Mouse (Mus musculus): ENCODE measurements around the gene Qrich1. TPM values are rescaled to one million over a fixed set of nuclear protein-coding genes. Genes with fewer than 3 reads are reported as not detected.
A peak's percentile ranks its signal among the peaks of the same experiment; 100 is the strongest.

Gene Qrich1
- total and polyA plus RNA-seq, 2 experiments from 2014 or later = 123 to 265 TPM

GRCm38 (mm10) chr9:108486973-108487530, 29.6 kb upstream of the Qrich1 start:
- Histone ChIP-seq H3K36me3 (ENCODE audit: insufficient read depth) (0 out of 2 replicates have a peak, but pooled peaks cover under 1% of the 10 kb centered on the region), H3K9me3 (ENCODE audit: low read length) (no peaks in the 10 kb centered on the region), H3K4me3 (ENCODE audit: low read depth, low read length) (no peak overlapping the region), H3K27ac (ENCODE audit: low read depth, low read length) (no peak overlapping the region), H3K9ac (no peak overlapping the region), H3K27me3 (ENCODE audit: insufficient read depth, low read length) (no peaks in the 10 kb centered on the region), H3K4me1 (ENCODE audit: insufficient read depth) (0 out of 2 replicates have a peak, but pooled peaks cover 5% of the 10 kb centered on the region), H3K4me2 (ENCODE audit: low read depth) (no peak overlapping the region)
- no peak for DNase-seq
- 95% methylated on average over 8 of the region's 8 CpGs for WGBS
- ATAC-seq = no peak
- no peak for TF ChIP-seq CTCF (IDR thresholded peaks at IDR 0.05; ENCODE audit: low read depth)

- DNase-seq = no peak
- no peak for ATAC-seq
- no peak overlapping the region for H3K27ac ChIP-seq (ENCODE audit: low read depth, low read length)
- H3K27me3 ChIP-seq (ENCODE audit: insufficient read depth, low read length) = no peaks in the 10 kb centered on the region
- 96% methylated on average over 17 of the region's 17 CpGs for WGBS
- no peaks in the 10 kb centered on the region for H3K9me3 ChIP-seq (ENCODE audit: low read length)
- no peak overlapping the region for H3K4me2 ChIP-seq (ENCODE audit: low read depth)
- peaks cover 12% of the 10 kb centered on the region for H3K36me3 ChIP-seq (ENCODE audit: insufficient read depth)
- H3K4me1 ChIP-seq (ENCODE audit: insufficient read depth) = 0 out of 2 replicates have a peak, but pooled peaks cover 5% of the 10 kb centered on the region
- TF ChIP-seq CTCF (IDR thresholded peaks at IDR 0.05; ENCODE audit: low read depth) = no peak
- H3K4me3 ChIP-seq (ENCODE audit: low read depth, low read length) = no peak overlapping the region
- H3K9ac ChIP-seq = no peak overlapping the region
Observed at GRCm38 (mm10) chr9:108488403-108488802, 28.2 kb upstream of the Qrich1 start.

- Histone ChIP-seq H3K4me1 (ENCODE audit: insufficient read depth) (0 out of 2 replicates have a peak, but pooled peaks cover 5% of the 10 kb centered on the region), H3K4me3 (ENCODE audit: low read depth, low read length) (no peak overlapping the region), H3K27ac (ENCODE audit: low read depth, low read length) (no peak overlapping the region), H3K36me3 (ENCODE audit: insufficient read depth) (peaks cover 20% of the 10 kb centered on the region), H3K4me2 (ENCODE audit: low read depth) (no peak overlapping the region), H3K9ac (no peak overlapping the region), H3K27me3 (ENCODE audit: insufficient read depth, low read length) (no peaks in the 10 kb centered on the region), H3K9me3 (ENCODE audit: low read length) (no peaks in the 10 kb centered on the region)
- no peak for TF ChIP-seq CTCF (IDR thresholded peaks at IDR 0.05; ENCODE audit: low read depth)
- ATAC-seq = no peak
- 97% methylated on average over 20 of the region's 20 CpGs for WGBS
- DNase-seq = no peak
Observed at GRCm38 (mm10) chr9:108489215-108489614, 27.4 kb upstream of the Qrich1 start.

- Histone ChIP-seq H3K27ac (ENCODE audit: low read depth, low read length) (peak overlapping the region; percentile 93), H3K4me2 (ENCODE audit: low read depth) (peak overlapping the region; percentile 79), H3K36me3 (ENCODE audit: insufficient read depth) (peaks cover 27% of the 10 kb centered on the region), H3K4me3 (ENCODE audit: low read depth, low read length) (peak overlapping the region; percentile 98), H3K4me1 (ENCODE audit: insufficient read depth) (0 out of 2 replicates have a peak, but pooled peaks cover 5% of the 10 kb centered on the region), H3K9me3 (ENCODE audit: low read length) (no peaks in the 10 kb centered on the region), H3K9ac (peak overlapping the region; percentile 92), H3K27me3 (ENCODE audit: insufficient read depth, low read length) (no peaks in the 10 kb centered on the region)
- ATAC-seq (0 out of 2 replicates have a peak, but pooled peaks have one; percentile 0), DNase-seq (no peak)
- WGBS = 60% methylated on average over 26 of the region's 26 CpGs
- no peak for TF ChIP-seq CTCF (IDR thresholded peaks at IDR 0.05; ENCODE audit: low read depth)
Observed at GRCm38 (mm10) chr9:108489702-108490558, 26.7 kb upstream of the Qrich1 start.

GRCm38 (mm10) chr9:108490559-108491285, 25.9 kb upstream of the Qrich1 start, which contains the start of gene Usp19:
Usp19 (plus strand) TSS chr9:108490602.
- Histone ChIP-seq H3K9me3 (ENCODE audit: low read length) (no peaks in the 10 kb centered on the region), H3K27ac (ENCODE audit: low read depth, low read length) (peak within 1 kb of the TSS; percentile 93), H3K36me3 (ENCODE audit: insufficient read depth) (peaks cover 35% of the 10 kb centered on the region), H3K9ac (peak within 1 kb of the TSS; percentile 92), H3K4me3 (ENCODE audit: low read depth, low read length) (peak within 1 kb of the TSS; percentile 98), H3K27me3 (ENCODE audit: insufficient read depth, low read length) (no peaks in the 10 kb centered on the region), H3K4me1 (ENCODE audit: insufficient read depth) (0 out of 2 replicates have a peak, but pooled peaks cover 5% of the 10 kb centered on the region), H3K4me2 (ENCODE audit: low read depth) (peak within 1 kb of the TSS; percentile 79)
- TF ChIP-seq CTCF (IDR thresholded peaks at IDR 0.05; ENCODE audit: low read depth) = no peak
- DNase-seq (peak; percentile 97), ATAC-seq (peak; percentile 98)
- WGBS = 2% methylated on average over 69 of the region's 69 CpGs

DNA sequence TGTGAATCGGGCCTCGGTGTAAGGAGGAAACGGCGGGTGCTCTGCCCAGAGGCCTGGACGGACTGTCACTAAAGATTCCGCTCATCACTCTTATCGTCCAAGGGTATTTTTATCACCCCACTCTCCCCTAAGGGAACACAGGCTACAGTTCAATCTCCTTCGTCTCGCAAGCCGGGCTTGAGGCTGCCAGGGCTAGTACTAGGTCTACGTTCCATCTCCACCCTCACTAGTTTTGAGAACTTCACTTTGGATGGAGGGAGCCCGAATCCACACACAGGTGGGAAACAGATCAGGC, 25.4 kb upstream of the Qrich1 start:
- Histone ChIP-seq H3K9ac (peak overlapping the region; percentile 92), H3K4me3 (ENCODE audit: low read depth, low read length) (peak overlapping the region; percentile 98), H3K9me3 (ENCODE audit: low read length) (no peaks in the 10 kb centered on the region), H3K4me1 (ENCODE audit: insufficient read depth) (0 out of 2 replicates have a peak, but pooled peaks cover 5% of the 10 kb centered on the region), H3K27ac (ENCODE audit: low read depth, low read length) (peak overlapping the region; percentile 93), H3K27me3 (ENCODE audit: insufficient read depth, low read length) (no peaks in the 10 kb centered on the region), H3K4me2 (ENCODE audit: low read depth) (peak overlapping the region; percentile 79), H3K36me3 (ENCODE audit: insufficient read depth) (peaks cover 40% of the 10 kb centered on the region)
- ATAC-seq = no peak
- DNase-seq = no peak
- no peak for TF ChIP-seq CTCF (IDR thresholded peaks at IDR 0.05; ENCODE audit: low read depth)
- WGBS = 16% methylated on average over 12 of the region's 12 CpGs
